Mouse (Mus musculus): ENCODE measurements around the gene Dlg2.

The Dlg2 gene

GRCm38 (mm10) chr7:92105477-92105876 lies 1629.0 kb downstream of the Dlg2 start:
- Histone ChIP-seq H3K36me3 (ENCODE audit: insufficient read depth, low read length) (no peaks in the 10 kb centered on the region), H3K4me1 (replicated peaks; ENCODE audit: low read depth, low read length) (no peaks in the 10 kb centered on the region), H3K27me3 (ENCODE audit: insufficient read depth, low read length) (no peaks in the 10 kb centered on the region), H3K4me3 (replicated peaks; ENCODE audit: low read length) (no peak overlapping the region), H3K9me3 (ENCODE audit: low read length) (no peaks in the 10 kb centered on the region)
- TF ChIP-seq CTCF (conservative IDR thresholded peaks at IDR 0.05; ENCODE audit: low read length) (peak; percentile 14; the same call in 1 of the 2 replicates), POU5F1 (IDR thresholded peaks at IDR 0.05; ENCODE audit: borderline replicate concordance, low read length) (no peak)

GRCm38 (mm10) chr7:92105956-92106355 lies 1629.5 kb downstream of the Dlg2 start:
- H3K4me1 ChIP-seq (replicated peaks; ENCODE audit: low read depth, low read length): no peaks in the 10 kb centered on the region
- TF ChIP-seq CTCF (conservative IDR thresholded peaks at IDR 0.05; ENCODE audit: low read length) (no peak), NANOG (IDR thresholded peaks at IDR 0.05; ENCODE audit: borderline replicate concordance, low read length) (no peak), POU5F1 (IDR thresholded peaks at IDR 0.05; ENCODE audit: borderline replicate concordance, low read length) (no peak)
- no peak overlapping the region for H3K4me3 ChIP-seq (replicated peaks; ENCODE audit: low read length)
- no peaks in the 10 kb centered on the region for H3K27me3 ChIP-seq (ENCODE audit: insufficient read depth, low read length)
- no peaks in the 10 kb centered on the region for H3K36me3 ChIP-seq (ENCODE audit: insufficient read depth, low read length)
- no peaks in the 10 kb centered on the region for H3K9me3 ChIP-seq (ENCODE audit: low read length)

- TF ChIP-seq CTCF (conservative IDR thresholded peaks at IDR 0.05; ENCODE audit: low read length): no peak
- no peak for TF ChIP-seq NANOG (IDR thresholded peaks at IDR 0.05; ENCODE audit: borderline replicate concordance, low read length)
- no peak for TF ChIP-seq POU5F1 (IDR thresholded peaks at IDR 0.05; ENCODE audit: borderline replicate concordance, low read length)
- Histone ChIP-seq H3K9me3 (ENCODE audit: low read length) (no peaks in the 10 kb centered on the region), H3K4me3 (replicated peaks; ENCODE audit: low read length) (no peak overlapping the region), H3K4me1 (replicated peaks; ENCODE audit: low read depth, low read length) (no peaks in the 10 kb centered on the region), H3K36me3 (ENCODE audit: insufficient read depth, low read length) (no peaks in the 10 kb centered on the region), H3K27me3 (ENCODE audit: insufficient read depth, low read length) (no peaks in the 10 kb centered on the region)
Measured at GRCm38 (mm10) chr7:92113065-92113464, 1636.6 kb downstream of the Dlg2 start.

GRCm38 (mm10) chr7:92115237-92115871 lies 1638.9 kb downstream of the Dlg2 start:
- H3K9me3 ChIP-seq (ENCODE audit: low read length): no peaks in the 10 kb centered on the region
- H3K27me3 ChIP-seq (ENCODE audit: insufficient read depth, low read length): no peaks in the 10 kb centered on the region
- no peak overlapping the region for H3K4me3 ChIP-seq (replicated peaks; ENCODE audit: low read length)
- no peaks in the 10 kb centered on the region for H3K4me1 ChIP-seq (replicated peaks; ENCODE audit: low read depth, low read length)
- TF ChIP-seq NANOG (IDR thresholded peaks at IDR 0.05; ENCODE audit: borderline replicate concordance, low read length) (no peak), CTCF (conservative IDR thresholded peaks at IDR 0.05; ENCODE audit: low read length) (no peak), POU5F1 (IDR thresholded peaks at IDR 0.05; ENCODE audit: borderline replicate concordance, low read length) (no peak)
- H3K36me3 ChIP-seq (ENCODE audit: insufficient read depth, low read length): no peaks in the 10 kb centered on the region

- Histone ChIP-seq H3K4me3 (replicated peaks; ENCODE audit: low read length) (no peak overlapping the region), H3K4me1 (replicated peaks; ENCODE audit: low read depth, low read length) (no peaks in the 10 kb centered on the region), H3K36me3 (ENCODE audit: insufficient read depth, low read length) (no peaks in the 10 kb centered on the region), H3K9me3 (ENCODE audit: low read length) (no peaks in the 10 kb centered on the region), H3K27me3 (ENCODE audit: insufficient read depth, low read length) (no peaks in the 10 kb centered on the region)
- TF ChIP-seq CTCF (conservative IDR thresholded peaks at IDR 0.05; ENCODE audit: low read length) (no peak), NANOG (IDR thresholded peaks at IDR 0.05; ENCODE audit: borderline replicate concordance, low read length) (no peak), POU5F1 (IDR thresholded peaks at IDR 0.05; ENCODE audit: borderline replicate concordance, low read length) (no peak)
Measured at GRCm38 (mm10) chr7:92123276-92123675, 1646.8 kb downstream of the Dlg2 start.

- Histone ChIP-seq H3K36me3 (ENCODE audit: insufficient read depth, low read length) (no peaks in the 10 kb centered on the region), H3K4me1 (replicated peaks; ENCODE audit: low read depth, low read length) (no peaks in the 10 kb centered on the region), H3K9me3 (ENCODE audit: low read length) (no peaks in the 10 kb centered on the region), H3K4me3 (replicated peaks; ENCODE audit: low read length) (no peak overlapping the region), H3K27me3 (ENCODE audit: insufficient read depth, low read length) (no peaks in the 10 kb centered on the region)
- TF ChIP-seq POU5F1 (IDR thresholded peaks at IDR 0.05; ENCODE audit: borderline replicate concordance, low read length) (no peak), NANOG (IDR thresholded peaks at IDR 0.05; ENCODE audit: borderline replicate concordance, low read length) (no peak), CTCF (conservative IDR thresholded peaks at IDR 0.05; ENCODE audit: low read length) (no peak)
Measured at GRCm38 (mm10) chr7:92125886-92126285, 1649.4 kb downstream of the Dlg2 start.

GRCm38 (mm10) chr7:92134301-92134700 lies 1657.8 kb downstream of the Dlg2 start:
- no peak for TF ChIP-seq NANOG (IDR thresholded peaks at IDR 0.05; ENCODE audit: borderline replicate concordance, low read length)
- TF ChIP-seq POU5F1 (IDR thresholded peaks at IDR 0.05; ENCODE audit: borderline replicate concordance, low read length): no peak
- TF ChIP-seq CTCF (conservative IDR thresholded peaks at IDR 0.05; ENCODE audit: low read length): no peak
- Histone ChIP-seq H3K27me3 (ENCODE audit: insufficient read depth, low read length) (no peaks in the 10 kb centered on the region), H3K4me1 (replicated peaks; ENCODE audit: low read depth, low read length) (no peaks in the 10 kb centered on the region), H3K9me3 (ENCODE audit: low read length) (no peaks in the 10 kb centered on the region), H3K4me3 (replicated peaks; ENCODE audit: low read length) (no peak overlapping the region), H3K36me3 (ENCODE audit: insufficient read depth, low read length) (no peaks in the 10 kb centered on the region)

GRCm38 (mm10) chr7:92135624-92136023 lies 1659.2 kb downstream of the Dlg2 start:
- Histone ChIP-seq H3K4me1 (replicated peaks; ENCODE audit: low read depth, low read length) (no peaks in the 10 kb centered on the region), H3K4me3 (replicated peaks; ENCODE audit: low read length) (no peak overlapping the region), H3K27me3 (ENCODE audit: insufficient read depth, low read length) (no peaks in the 10 kb centered on the region), H3K9me3 (ENCODE audit: low read length) (no peaks in the 10 kb centered on the region), H3K36me3 (ENCODE audit: insufficient read depth, low read length) (no peaks in the 10 kb centered on the region)
- TF ChIP-seq CTCF (conservative IDR thresholded peaks at IDR 0.05; ENCODE audit: low read length) (no peak), POU5F1 (IDR thresholded peaks at IDR 0.05; ENCODE audit: borderline replicate concordance, low read length) (no peak), NANOG (IDR thresholded peaks at IDR 0.05; ENCODE audit: borderline replicate concordance, low read length) (no peak)
